Mouse (Mus musculus) layer of hippocampus, adult 18-20 months (tissue): ENCODE results near the gene Actr5. TPM values are rescaled to one million over a fixed set of nuclear protein-coding genes. Genes with fewer than 3 reads are reported as not detected.

Source experiments
- DNase-seq, 2 experiments: peaks; one replicate each; pipeline ENCODE4 v3.0.0; 2022; ENCODE audit warnings: low spot score in 2 of 2
- long read RNA-seq: library from polyadenylated mRNA; stranded (forward); transcript quantifications from one replicate; pipeline ENCODE4 v2.0.0, GENCODE M21; 2021
- total RNA-seq, 2 experiments: library from RNA; stranded (reverse); gene quantifications; 2 replicates each; pipeline ENCODE4 v1.2.3; 2021

The Actr5 gene
- 10 to 100 TPM; 10.3 to 12.7 TPM for total RNA-seq
- long read RNA-seq, partial matches to known transcripts = 0 of 8 reads
- long read RNA-seq, other reads (novel, unspliced or antisense) = 5 of 8 reads

DNA sequence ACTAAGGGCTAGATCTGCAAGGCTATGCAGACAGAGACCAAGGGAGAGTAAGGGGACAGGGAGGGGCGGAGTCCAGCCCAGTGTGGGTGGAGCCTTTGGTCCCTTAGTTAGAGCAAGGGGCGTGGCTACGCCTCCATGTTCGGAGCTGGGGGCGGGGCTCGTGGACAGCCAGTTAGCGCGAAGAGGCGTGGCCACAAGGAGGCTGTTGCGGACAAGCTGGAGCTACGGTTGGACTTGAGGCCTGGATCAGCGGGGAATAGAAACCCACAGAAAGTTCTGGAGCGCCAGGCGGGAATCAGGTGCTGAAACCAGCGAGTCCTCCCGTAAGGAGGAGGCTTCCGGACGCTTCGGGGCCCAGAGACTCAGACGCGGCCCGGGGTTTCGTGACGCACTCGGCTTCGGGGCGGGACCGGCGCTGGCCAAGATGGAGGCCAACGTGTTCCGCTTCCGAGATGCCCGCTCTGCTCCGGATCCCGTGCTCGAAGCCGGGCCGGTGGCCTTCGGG, at the start of gene Actr5:
Gene Actr5 (plus strand): TSS at position 171 of the 505 bp plus-strand sequence.
- DNase-seq = peak; percentile 86 to 94

- no peak for DNase-seq
These were observed 44.7 kb upstream of the Actr5 start for GRCm38 (mm10) chr2:158579979-158580378.

DNA sequence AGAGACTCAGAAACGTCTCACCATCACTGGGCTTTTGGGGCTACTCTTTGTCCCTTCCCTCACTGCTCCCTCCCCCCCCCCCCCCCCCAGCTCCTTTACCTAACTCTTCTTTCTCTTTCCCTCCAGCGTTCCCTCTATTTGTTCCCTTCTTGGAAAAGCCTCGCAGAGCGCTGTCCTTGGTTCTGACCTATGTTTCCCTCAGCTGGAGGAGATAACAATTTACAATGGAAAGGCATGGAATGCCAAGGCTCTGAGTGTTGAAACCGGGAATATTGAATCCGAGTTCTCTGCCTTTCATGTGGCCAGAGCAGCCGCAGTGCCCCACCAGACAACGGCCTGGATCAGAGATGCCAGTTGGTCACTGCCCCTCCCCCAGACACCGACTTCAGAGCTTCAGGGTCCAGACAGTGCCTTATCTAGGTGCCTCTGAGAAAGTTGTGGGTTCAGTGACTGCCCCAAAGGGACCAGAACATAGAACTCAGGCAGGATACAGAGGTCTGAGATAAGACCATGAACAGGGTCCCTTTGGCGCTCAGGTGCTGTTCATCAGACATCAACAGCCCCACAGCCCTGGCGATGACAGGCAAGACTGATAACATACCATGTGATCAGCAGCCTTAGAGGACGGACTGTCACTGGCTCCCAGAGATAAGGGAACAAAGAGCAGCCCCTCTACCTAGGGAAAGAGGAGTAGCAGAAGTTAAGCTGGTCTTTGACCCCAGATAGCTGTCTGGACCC, 39.9 kb upstream of the Actr5 start:
- no peak for DNase-seq

- DNase-seq = no peak
These were observed 36.0 kb upstream of the Actr5 start for GRCm38 (mm10) chr2:158588524-158589271.

DNA sequence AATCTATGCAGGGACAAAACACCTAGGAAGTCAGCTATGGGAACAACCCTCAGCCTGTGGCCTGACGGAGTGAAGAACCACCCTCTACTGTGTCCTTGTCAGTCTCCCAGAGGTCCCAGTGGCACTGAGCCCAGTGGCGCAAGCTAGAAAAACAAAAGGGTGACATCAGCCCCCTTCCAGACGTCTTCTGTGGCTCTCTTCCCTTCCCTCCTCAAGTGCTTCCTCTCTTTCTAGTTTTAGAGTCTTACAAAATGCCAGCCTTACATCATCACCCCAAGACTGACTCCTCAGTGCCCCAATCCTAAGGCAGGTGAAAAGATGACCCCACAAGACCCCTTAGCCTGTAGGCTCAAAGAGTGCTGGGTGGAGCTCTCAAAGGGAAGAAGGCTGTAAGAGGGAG, 34.2 kb upstream of the Actr5 start:
- no peak for DNase-seq

GRCm38 (mm10) chr2:158591286-158591685, 33.4 kb upstream of the Actr5 start:
- DNase-seq = peak in 1 of 2 experiments; percentile 12

GRCm38 (mm10) chr2:158593371-158593770, 31.3 kb upstream of the Actr5 start:
- DNase-seq = no peak

GRCm38 (mm10) chr2:158595103-158595502, 29.6 kb upstream of the Actr5 start:
- peak in 1 of 2 experiments; percentile 27 for DNase-seq

- DNase-seq = no peak
These were observed 29.1 kb upstream of the Actr5 start for GRCm38 (mm10) chr2:158595577-158595976.

GRCm38 (mm10) chr2:158596803-158597202, 27.9 kb upstream of the Actr5 start:
- DNase-seq = no peak

DNA sequence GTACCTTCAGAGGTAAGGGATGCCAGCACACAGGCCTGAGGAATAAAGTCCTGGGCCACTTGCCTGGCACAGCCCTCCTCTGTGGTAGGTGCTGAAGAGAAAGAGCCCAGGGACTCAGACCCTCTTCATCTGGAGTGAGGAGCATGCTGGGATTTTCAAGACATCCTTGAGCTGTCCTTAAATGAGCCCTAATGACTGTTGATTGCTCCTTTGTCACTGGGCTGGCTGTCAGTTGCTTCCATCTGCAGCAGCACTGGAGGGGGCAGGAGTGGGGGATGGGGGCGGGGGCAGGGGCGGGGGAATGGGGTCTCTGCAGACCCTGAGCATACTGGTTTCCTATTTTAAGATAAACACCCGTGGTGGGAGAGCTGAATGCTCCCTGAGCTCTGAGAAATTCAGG, 24.2 kb upstream of the Actr5 start:
- no peak for DNase-seq

DNA sequence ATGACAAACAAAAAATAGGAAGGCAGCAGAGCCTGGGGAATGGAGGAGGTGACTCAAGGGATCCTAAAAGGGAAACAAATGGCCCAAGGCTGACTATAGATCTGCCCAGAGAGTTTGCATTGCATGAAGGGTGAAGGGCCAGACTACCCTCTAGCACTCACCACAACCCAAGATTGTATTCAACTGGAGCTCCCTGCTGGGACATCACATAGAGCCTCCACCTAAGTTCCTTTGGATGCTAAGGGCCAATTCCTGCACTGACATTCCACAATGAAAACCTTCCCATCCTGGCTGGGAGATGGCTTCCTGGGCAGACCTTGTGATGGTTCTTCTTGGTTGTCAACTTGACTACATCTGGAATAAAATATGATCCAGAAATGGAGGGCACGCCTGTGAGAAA, 23.4 kb upstream of the Actr5 start:
- DNase-seq = no peak

DNA sequence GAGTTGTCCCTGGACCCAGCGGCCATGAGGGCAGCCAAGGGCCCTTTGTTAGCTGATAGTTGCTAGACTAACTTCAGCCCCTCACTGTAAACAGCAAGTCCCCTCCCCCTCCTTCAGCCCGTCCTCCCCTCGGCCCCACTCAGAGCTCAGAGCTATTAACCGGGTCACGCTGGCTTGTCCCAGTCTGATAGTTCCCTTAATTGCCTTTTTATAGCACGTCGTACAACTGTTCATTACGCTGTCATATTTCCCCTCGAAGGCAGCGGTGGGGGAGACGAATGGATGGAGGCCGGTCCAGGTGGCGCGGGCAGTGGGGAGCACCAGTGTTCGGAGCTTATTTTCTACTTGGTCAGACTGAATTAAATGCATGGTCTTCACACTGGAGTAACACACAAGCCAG, 22.0 kb upstream of the Actr5 start:
- no peak for DNase-seq

- DNase-seq = no peak
These were observed 18.1 kb upstream of the Actr5 start for GRCm38 (mm10) chr2:158606511-158606964.

DNA sequence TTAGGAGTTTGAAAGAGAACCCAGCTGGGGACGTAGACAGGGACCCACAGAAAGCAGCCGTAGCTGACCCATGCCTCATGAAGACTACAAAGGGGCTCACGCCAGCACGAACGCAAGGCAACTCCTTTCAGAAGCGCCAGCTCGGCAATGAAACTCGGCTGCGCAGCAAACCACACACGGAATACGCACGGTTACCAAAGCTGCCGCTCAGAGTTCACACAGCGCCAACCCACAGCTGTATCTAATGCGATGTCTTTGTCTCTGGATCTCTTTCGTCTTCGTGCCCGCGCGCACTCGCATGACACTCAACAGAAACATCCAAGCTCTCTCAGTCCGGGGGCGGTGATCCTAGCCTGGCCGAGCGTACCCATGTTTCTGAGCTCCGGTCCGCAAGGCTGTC, 15.0 kb upstream of the Actr5 start:
- no peak for DNase-seq

GRCm38 (mm10) chr2:158610488-158611325, 14.0 kb upstream of the Actr5 start, which contains the start of gene Slc32a1:
Slc32a1 (plus strand) TSS chr2:158610767.
- no peak for DNase-seq

GRCm38 (mm10) chr2:158611326-158611719, 13.4 kb upstream of the Actr5 start:
- no peak for DNase-seq

- no peak for DNase-seq
These were observed 12.7 kb upstream of the Actr5 start for GRCm38 (mm10) chr2:158611726-158612670.

DNA sequence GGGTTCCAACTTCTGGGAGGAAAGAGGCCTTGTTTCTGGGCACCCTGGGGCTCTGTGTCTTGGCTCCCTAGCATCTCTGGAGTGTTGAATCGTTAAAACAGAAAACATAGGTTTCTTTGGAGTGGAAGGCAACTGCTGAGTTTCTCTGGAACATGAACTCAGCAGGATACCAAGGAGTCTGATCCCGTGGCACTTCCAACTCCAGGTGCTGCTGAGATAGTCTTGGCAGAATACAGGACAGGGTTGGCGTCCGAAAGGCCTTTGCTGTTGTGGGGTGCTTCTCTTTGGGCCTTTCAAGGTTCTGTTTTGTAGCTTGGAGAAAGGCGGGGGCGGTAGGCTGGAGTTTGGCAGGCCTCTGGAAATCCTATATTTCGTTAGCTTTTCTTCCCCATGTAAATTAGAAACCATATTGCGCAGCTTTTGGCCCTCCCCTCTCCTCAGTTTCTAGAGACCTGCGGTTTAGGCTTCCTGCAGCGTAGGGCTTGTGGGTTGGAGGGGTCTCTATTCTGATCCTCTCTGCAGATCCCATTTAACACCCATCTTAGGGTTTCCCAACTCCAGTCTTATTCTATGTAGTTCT, 11.9 kb upstream of the Actr5 start:
- DNase-seq = no peak
